Mouse (Mus musculus) spleen, postnatal 14 days (tissue): Measurements from ENCODE around the gene Renbp.
A peak's percentile ranks its signal among the peaks of the same experiment; 100 is the strongest.

Experiments
- DNase-seq, 2 experiments: peaks; one replicate each; pipeline ENCODE4 v3.0.0; 2021 to 2022; ENCODE audit warnings: low spot score in 2 of 2

The Renbp gene

DNA sequence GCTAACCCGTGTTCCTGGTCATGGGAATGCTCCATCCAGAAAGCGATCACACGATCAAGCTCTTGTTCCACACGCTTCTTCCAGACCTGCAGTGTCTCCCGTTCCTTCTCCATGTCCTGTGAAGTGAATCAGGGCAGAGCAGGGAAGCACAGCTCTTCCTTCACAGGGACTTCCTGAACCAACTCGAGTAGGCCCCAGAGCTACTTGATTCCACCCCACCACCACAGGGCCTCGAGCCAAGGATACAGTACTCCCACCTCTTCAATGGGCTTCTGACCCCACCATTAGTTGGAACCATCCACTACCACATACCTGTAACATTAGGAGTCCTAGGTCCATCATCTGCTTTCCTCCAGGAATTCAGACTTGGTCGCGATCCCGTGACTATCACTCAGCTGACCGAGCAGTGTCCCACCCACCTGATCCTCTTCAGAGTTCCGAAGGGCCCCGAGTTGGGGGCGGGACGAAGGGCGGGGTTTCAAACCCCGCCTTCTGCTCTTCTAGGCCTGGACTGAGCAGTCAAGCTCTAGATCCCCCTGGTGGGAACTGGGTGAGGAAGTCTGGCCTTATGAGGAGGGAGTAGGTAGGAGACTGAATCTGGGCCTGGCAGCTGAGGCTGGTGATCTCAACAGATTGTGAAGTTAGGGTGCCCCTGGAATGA, at the start of gene Renbp:
Gene Renbp (minus strand): TSS at position 449 of the 661 bp plus-strand sequence.
- peak; percentile 14 to 30 for DNase-seq

DNA sequence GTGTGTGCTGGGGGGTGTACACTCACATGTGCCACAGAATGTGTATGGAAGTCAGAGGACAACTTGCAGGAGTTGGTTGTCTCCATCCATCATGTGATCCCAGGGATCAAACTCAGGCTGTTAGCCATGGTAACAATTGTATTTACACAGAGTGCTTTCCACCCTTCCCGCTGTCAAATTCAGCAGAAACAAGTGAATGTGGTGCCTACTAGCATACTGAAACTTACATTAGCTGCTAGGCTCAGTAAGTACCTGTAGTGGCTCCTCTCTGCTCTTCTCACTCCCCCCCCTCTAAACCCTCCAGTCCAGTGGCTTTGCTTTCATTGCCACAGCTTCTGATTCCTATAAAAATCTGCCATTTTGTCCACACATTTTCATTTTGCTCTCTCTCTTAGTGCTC, 47.1 kb upstream of the Renbp start:
- DNase-seq: no peak

DNA sequence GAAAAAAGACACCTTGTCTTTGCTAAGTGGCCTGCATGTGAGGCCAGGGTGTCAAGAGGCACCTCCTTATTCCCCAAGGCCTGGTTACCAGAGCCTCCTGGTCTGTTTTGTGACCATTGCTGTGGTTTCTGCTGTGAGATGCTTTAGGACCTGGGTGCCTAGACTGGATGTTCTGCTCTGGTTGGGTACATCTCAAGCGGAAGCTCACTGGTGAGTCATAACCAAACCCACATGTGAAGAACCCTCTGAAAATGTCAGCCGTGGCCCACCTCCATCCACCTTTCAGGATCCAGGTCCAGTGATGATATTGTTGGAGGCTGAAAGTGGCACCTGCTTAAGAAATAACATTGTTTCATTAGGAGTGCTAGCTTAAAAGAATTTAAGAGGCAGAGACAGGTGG, 45.6 kb upstream of the Renbp start:
- no peak for DNase-seq

DNA sequence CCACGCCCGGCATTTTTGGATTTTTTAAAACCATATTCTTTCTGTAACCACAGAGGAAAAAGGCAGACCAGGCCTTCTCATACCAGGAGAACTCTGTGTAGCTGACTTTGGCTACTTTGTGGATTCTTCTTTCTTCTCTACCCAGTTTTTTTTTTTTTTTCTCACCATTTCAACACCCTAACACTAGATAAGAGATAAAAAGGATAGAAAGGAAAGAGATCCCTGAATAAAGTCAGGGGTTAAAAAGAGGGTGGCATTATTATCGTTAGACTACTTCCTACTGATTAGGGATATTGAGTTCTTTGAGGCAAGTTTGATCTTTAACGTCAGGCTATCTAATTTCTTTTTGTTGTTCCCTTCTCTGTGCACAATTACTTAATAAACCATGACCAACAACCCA, 42.1 kb upstream of the Renbp start:
- DNase-seq: no peak

DNA sequence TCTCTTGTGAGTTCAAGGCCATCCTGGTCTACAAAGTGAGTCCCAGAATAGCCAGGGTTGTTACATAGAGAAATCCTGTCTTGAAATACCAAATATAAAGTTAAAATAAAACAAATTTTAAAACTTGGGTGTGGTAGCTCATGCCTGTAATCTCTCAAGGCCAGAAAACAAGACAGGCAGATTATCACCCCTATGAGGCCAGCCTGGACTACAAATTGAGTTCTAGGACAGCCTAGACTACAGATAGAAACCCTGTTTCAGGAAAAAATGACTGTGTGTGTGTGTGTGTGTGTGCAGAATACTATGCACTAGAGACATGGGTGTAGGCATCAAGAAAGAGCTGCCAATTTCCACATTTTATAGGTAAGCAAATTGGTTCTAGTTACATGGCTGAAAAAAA, 40.1 kb upstream of the Renbp start:
- DNase-seq: no peak

DNA sequence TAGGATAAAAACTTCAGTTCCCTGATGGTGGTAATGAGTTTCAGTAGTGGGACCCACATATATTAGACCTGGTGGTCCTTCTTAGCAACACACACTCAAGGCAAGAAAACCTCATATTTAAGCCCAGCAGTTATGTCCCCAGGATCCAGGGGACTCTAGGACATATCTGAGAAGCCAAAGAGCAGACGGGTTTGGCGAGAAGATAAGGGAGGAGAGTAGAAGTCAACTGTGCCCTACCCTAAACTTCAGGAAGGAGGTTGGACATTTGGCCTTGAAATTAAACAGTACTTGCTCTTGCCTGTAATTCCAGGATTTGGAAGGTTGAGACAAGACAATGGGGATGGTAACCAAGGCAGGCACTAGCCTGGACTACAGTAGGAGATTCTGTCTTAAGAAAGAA, 39.1 kb upstream of the Renbp start:
- no peak for DNase-seq

DNA sequence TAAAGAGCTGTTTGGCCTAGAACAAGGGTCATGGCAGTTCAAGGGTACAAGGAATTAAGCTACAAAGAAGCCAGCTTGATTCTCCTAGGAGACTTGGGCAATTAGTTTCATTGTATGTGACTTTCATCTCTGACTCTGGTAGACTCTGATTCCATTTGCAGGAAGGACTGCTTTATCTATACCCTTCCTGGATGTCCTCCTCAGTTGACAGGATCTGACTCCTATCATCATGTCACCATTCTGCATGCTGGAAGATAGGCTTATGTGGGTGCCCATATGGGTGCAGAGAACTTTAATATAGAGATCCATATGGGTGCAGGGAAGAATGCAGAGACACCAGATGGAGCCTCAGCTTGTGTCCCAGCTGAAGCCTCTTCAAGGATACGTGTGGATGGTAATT, 38.5 kb upstream of the Renbp start:
- DNase-seq: no peak

GRCm38 (mm10) chrX:73967177-73968075, 36.8 kb upstream of the Renbp start:
- DNase-seq: peak; percentile 68 to 74

GRCm38 (mm10) chrX:73966248-73967176, 35.9 kb upstream of the Renbp start, which contains the start of gene Hcfc1:
Gene Hcfc1 (minus strand): TSS chrX:73966357.
- peak; percentile 75 to 78 for DNase-seq

DNA sequence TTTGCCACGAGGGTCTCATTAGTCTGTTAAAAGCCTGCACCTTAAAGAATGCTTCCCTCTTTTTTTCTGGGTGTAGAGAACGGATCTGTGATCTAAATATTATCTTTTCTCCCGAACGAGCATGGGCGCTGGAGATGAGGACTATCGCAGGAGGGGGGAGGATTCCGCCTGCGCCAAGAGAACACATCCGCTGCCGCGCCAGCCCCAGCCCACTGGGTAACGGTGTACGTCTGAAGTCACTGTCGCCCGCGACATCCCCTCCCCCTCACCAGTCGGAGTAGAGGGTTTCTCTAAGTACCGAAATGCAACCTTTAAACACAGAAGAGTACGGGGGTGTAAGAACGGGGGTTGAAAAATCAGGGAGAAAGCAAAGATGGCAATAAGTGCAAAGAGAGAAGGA, 34.7 kb upstream of the Renbp start:
- DNase-seq: peak; percentile 23 to 41

- peak in 1 of 2 experiments; percentile 13 for DNase-seq
These were observed 33.7 kb upstream of the Renbp start for GRCm38 (mm10) chrX:73964363-73964762.

- no peak for DNase-seq
These were observed 24.3 kb upstream of the Renbp start for GRCm38 (mm10) chrX:73954988-73955387.

- DNase-seq: no peak
These were observed 22.0 kb upstream of the Renbp start for GRCm38 (mm10) chrX:73952603-73953002.

- no peak for DNase-seq
These were observed 18.7 kb upstream of the Renbp start for GRCm38 (mm10) chrX:73949341-73949740.

DNA sequence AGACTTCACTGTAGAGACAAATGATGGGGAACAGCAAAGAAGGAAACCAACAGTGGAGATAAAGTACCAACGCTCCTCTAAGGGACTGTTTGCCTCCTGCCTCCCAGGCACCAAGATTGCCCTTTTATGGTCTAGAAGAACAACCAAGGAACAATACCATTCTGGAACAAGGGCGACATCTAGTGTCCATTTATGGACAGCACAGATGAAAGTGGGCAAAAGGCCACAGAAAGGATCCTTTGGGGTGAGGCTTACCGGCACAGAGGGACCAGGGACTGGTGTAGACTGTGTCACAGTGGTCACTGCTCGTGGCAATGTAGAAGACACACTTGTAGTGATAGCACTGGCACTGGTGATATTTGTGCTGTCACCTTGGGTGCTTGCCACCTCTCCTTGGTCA, 18.0 kb upstream of the Renbp start:
- peak; percentile 12 to 50 for DNase-seq

DNA sequence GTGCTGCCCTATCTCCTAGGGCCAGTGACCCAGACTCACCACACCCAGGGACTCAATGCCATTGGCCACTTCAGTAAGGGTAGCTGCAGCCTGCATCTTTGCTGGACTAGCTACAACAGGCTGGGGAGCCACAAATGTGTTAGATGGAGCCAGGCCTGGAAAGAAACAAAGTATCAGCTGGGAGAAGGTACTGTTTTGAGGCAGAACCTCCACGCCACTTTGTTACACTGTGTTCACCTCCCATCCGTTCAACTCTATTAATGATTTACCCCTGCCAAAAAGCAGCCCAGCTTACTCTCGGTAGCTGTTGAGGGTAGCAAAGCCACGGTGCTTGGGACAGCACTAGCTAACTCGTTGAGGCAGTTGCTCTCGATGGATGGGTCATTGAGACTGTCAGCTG, 16.2 kb upstream of the Renbp start:
- DNase-seq: no peak

DNA sequence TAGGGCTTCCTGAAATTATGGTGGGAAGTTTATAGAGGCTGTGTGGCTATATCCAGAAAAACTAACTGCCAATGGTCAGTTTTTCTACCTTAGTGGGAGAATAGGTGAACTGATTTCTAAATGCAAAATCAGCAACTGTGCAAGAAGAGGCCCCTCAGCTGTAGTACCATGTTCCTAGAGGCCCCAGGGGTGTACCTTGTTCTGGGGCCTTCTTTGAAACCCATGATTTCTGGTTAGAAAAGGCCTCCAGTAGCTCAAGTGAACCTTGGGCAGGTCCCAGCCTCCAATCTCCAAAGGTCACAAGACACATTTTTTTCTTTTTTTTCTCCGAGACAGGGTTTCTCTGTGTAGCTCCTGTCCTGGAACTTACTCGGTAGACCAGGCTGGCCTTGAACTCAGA, 11.6 kb upstream of the Renbp start:
- no peak for DNase-seq

GRCm38 (mm10) chrX:73941860-73942259, 11.2 kb upstream of the Renbp start:
- DNase-seq: no peak

- DNase-seq: no peak
These were observed 1.2 kb upstream of the Renbp start for GRCm38 (mm10) chrX:73931871-73932270.

DNA sequence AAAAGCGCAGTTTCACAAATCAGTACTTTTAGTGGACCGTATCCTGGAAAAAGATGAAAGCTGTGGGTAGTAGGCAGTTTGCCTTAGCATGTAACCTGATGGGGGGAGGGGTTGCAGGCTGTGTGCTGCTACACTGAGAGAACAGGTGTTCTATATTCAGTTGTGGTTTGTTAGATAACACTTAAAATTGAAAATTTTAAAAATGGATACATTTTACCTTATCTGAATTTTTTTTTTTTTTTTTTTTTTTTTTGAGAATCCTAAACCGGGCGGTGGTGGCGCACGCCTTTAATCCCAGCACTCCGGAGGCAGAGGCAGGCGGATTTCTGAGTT, 8.1 kb downstream of the Renbp start:
- DNase-seq: no peak

DNA sequence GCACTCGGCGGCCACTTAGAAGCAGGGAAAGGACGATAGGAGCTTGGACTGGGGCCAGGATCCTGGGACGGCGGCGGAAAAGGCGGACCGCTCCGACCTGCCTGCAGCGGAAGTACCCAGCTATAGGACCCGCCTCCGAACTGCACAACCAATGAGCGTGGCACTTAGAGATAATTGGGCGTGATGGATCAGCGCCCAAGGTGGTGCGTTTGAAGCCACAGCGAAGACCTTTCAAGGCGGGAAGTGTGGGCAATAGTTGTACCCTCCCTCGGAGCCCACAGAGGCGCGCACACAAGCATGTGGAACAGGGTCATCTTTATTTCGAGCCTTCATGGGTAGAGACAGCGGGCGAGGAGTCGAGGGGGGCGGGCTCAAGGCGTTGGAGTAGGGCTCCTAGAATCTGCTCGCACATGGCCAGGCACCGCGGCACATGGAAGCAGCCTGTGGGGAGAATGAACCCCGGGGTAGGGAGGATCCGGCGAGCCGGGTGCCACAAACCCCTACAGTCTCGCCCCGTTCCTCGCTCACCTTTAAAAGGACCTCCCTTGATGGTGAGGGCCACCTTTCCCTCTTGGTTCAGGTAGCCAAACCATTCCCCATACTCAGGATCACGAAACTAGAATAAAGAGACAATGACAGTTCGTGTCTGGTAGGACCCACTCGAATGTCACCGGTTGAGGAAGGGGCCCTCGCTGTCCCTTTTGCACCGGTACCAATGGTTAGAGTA, 8.7 kb downstream of the Renbp start, which contains the start of the genes Arhgap4 and Naa10:
Gene Arhgap4 (minus strand): TSS at position 48 of the 727 bp plus-strand sequence.
Gene Naa10 (minus strand): TSS at position 122 of the 727 bp plus-strand sequence.
- DNase-seq: peak; percentile 70 to 77
